Mouse (Mus musculus) T-helper 1 cell (primary cell): ENCODE data around the gene Rnf150.

Source experiments
- in situ Hi-C: fragments of 300-600 bp; cut with MboI, MseI; formaldehyde crosslinking; loops from one replicate; pipeline ENCODE4 v1.15.1; 2025; ENCODE audit warnings: high pct_unique_total_duplicates

Gene Rnf150

DNA sequence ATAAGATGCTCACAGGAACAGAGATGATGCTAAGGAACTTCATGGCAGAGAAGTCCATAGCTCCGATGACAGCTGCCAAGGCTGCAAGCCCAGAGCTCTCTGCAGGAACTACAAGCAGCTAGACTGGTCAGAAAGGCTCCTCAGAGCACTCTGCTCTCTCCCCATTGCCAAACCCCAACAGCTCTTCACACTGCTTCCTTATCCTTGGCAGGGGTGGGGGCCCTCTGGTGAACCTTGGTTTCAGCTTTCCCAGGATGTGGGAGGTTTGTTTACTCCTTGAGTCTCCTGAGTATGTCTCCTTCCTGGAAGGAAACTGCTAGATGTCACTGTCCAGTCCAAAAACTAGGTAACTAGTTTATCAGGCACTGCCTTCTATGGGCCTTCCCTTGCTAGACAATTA is 276.9 kb downstream of the Rnf150 start:
- in situ Hi-C loops = no loop called here

DNA sequence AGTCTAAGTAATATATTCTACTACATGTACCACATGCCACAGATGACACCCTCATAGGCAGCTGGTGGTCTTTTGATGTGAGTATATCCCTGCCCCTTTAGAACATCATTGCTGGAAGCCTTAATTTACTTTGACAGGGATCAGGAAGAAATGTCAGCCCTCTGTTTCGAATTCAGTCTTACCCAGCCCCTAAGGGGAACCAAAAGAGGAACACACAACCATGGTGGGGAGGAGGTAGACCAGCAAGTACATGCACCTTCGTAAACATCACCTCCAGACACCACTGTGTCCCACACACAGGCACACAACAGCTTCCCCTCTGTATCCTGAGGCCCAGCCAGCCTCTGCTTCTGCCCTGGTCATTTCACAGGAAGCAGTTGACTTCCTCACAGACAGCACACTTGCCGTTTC is 277.6 kb downstream of the Rnf150 start:
- in situ Hi-C loops = no loop called here
